Mouse (Mus musculus): Measurements from ENCODE around the gene Klk8. TPM values are rescaled to one million over a fixed set of nuclear protein-coding genes. Genes with fewer than 3 reads are reported as not detected.

Klk8 gene
- polyA plus RNA-seq, 1 experiment, result 3.1 TPM

DNA sequence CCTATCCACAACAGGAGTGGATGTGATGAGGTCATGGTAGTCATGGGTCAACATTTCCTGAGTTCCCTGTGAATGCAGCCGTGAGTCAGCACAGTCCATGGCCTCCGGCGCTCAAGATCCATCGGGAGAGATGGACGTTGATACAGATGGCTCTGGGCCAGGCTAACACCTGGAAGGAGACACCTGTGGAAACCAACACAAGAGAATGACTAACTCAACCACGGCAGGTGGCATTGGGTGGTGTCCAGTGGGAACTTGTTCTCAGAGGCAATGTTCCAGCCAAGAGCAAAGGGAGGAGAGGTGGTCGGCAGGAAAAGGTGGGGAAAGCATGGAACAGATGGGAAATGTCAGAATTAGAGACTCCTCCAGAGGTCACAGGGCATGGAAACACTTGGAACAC lies 24.2 kb downstream of the Klk8 start:
- no peak overlapping the region for H3K27ac ChIP-seq (ENCODE audit: insufficient read depth, low read length)
- no peak for TF ChIP-seq CTCF (IDR thresholded peaks at IDR 0.05; ENCODE audit: extremely low read depth, insufficient read depth, low read length)
- TF ChIP-seq POLR2A (IDR thresholded peaks at IDR 0.05; ENCODE audit: extremely low read depth, insufficient read depth, low read length), result no peak
- H3K4me1 ChIP-seq (ENCODE audit: control insufficient read depth, insufficient read depth, low read length), result no peaks in the 10 kb centered on the region
- no peak overlapping the region for H3K4me3 ChIP-seq (ENCODE audit: insufficient read depth, low read length)

- H3K4me1 ChIP-seq (ENCODE audit: control insufficient read depth, insufficient read depth, low read length), result no peaks in the 10 kb centered on the region
- TF ChIP-seq CTCF (IDR thresholded peaks at IDR 0.05; ENCODE audit: extremely low read depth, insufficient read depth, low read length), result no peak
- no peak within 1 kb of the TSS for H3K4me3 ChIP-seq (ENCODE audit: insufficient read depth, low read length)
- no peak within 1 kb of the TSS for H3K27ac ChIP-seq (ENCODE audit: insufficient read depth, low read length)
These were observed 26.8 kb downstream of the Klk8 start, which contains the start of gene Klk6 for GRCm38 (mm10) chr7:43824199-43824598. Klk6 (plus strand) TSS chr7:43824499.

- TF ChIP-seq CTCF (IDR thresholded peaks at IDR 0.05; ENCODE audit: extremely low read depth, insufficient read depth, low read length) (no peak), POLR2A (IDR thresholded peaks at IDR 0.05; ENCODE audit: extremely low read depth, insufficient read depth, low read length) (no peak)
- no peak overlapping the region for H3K4me3 ChIP-seq (ENCODE audit: insufficient read depth, low read length)
- H3K27ac ChIP-seq (ENCODE audit: insufficient read depth, low read length), result no peak overlapping the region
- H3K4me1 ChIP-seq (ENCODE audit: control insufficient read depth, insufficient read depth, low read length), result no peaks in the 10 kb centered on the region
These were observed 28.7 kb downstream of the Klk8 start for GRCm38 (mm10) chr7:43826056-43826455.

DNA sequence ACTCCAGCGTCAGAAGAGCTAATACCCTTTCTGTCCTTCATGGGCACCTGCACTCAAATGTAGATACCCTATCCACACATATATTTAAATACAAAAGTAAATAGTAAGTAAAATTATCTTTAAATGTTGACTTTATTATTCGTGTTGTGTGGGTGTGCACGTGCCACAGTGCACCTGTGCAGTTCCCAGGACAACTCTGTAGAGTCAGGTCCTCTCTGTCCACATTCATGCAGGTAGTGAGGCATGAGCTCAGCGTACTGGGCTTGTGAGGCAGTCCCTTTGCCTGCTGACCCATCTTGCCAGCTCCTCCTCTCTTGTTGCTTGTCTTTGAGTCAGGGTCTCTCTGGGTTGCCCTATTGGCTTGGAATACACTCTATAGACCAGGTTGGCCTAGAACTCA lies 30.3 kb downstream of the Klk8 start:
- TF ChIP-seq CTCF (IDR thresholded peaks at IDR 0.05; ENCODE audit: extremely low read depth, insufficient read depth, low read length) (no peak), POLR2A (IDR thresholded peaks at IDR 0.05; ENCODE audit: extremely low read depth, insufficient read depth, low read length) (no peak)
- no peaks in the 10 kb centered on the region for H3K4me1 ChIP-seq (ENCODE audit: control insufficient read depth, insufficient read depth, low read length)
- H3K27ac ChIP-seq (ENCODE audit: insufficient read depth, low read length), result no peak overlapping the region
- H3K4me3 ChIP-seq (ENCODE audit: insufficient read depth, low read length), result no peak overlapping the region

DNA sequence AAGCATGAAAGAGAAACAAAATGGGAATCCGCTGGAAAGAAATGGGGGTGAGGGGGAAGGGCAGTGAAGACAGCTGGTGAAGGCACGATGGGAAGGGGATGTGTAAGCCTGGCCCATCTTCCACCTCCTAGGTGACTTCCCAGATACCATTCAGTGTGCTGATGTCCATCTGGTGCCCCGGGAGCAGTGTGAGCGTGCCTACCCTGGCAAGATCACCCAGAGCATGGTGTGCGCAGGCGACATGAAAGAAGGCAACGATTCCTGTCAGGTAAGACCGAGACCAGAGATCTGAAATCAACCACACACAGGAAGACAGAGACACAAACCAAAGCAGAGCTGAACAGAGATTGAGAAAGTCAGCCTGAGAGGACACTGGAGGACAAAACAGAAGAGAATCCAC lies 31.6 kb downstream of the Klk8 start:
- no peak overlapping the region for H3K4me3 ChIP-seq (ENCODE audit: insufficient read depth, low read length)
- TF ChIP-seq POLR2A (IDR thresholded peaks at IDR 0.05; ENCODE audit: extremely low read depth, insufficient read depth, low read length) (no peak), CTCF (IDR thresholded peaks at IDR 0.05; ENCODE audit: extremely low read depth, insufficient read depth, low read length) (no peak)
- no peaks in the 10 kb centered on the region for H3K4me1 ChIP-seq (ENCODE audit: control insufficient read depth, insufficient read depth, low read length)
- no peak overlapping the region for H3K27ac ChIP-seq (ENCODE audit: insufficient read depth, low read length)

DNA sequence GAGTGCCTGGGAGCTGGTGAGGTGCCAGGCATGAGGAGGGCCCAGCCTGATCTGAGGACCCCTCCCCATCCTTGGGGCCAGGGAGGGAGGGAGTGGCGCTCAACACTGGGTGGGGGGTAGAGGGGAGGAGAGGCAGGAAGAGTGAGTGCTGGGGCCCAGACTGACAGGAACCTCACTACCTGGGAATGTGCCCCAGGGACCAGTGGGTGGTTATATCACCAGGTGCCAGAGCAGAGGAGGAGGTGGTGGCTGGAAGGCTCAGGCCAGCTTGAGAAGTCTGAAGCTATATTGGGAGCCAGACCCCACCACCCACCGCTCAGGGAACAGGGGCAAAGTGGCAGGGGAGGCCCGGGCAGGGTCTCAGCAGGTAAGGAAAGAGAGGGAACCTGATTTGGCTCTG lies 44.3 kb downstream of the Klk8 start, which contains the start of gene Klk5:
Gene Klk5 (plus strand): TSS at position 271 of the 400 bp plus-strand sequence.
- TF ChIP-seq POLR2A (IDR thresholded peaks at IDR 0.05; ENCODE audit: extremely low read depth, insufficient read depth, low read length), result no peak
- TF ChIP-seq CTCF (IDR thresholded peaks at IDR 0.05; ENCODE audit: extremely low read depth, insufficient read depth, low read length), result no peak
- Histone ChIP-seq H3K4me1 (ENCODE audit: control insufficient read depth, insufficient read depth, low read length) (no peaks in the 10 kb centered on the region), H3K4me3 (ENCODE audit: insufficient read depth, low read length) (no peak within 1 kb of the TSS), H3K27ac (ENCODE audit: insufficient read depth, low read length) (no peak within 1 kb of the TSS)

- TF ChIP-seq CTCF (IDR thresholded peaks at IDR 0.05; ENCODE audit: extremely low read depth, insufficient read depth, low read length), result no peak
- TF ChIP-seq POLR2A (IDR thresholded peaks at IDR 0.05; ENCODE audit: extremely low read depth, insufficient read depth, low read length), result no peak
- H3K27ac ChIP-seq (ENCODE audit: insufficient read depth, low read length), result no peak overlapping the region
- no peak overlapping the region for H3K4me3 ChIP-seq (ENCODE audit: insufficient read depth, low read length)
These were observed 46.4 kb downstream of the Klk8 start for GRCm38 (mm10) chr7:43843801-43844200.

DNA sequence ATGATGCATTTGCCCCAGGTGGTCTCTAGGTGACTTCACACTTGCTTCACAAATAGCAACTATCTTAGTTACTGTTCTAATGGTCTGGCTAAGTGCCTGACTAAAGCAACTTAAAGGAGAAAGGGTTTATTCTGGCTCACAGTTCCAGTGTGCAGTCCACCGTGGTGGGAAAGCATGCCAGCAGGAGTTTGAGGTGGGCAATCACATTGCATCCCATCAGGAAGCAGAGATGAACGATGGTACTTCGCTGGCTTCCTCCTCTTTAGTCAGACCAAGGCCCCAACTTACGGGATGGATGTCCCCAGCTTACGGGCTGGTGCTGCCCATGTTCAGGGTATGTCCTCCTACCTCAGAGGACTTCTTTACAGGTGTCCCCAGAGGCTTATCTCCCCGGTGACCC lies 54.2 kb downstream of the Klk8 start:
- no peak overlapping the region for H3K4me3 ChIP-seq (ENCODE audit: insufficient read depth, low read length)
- TF ChIP-seq CTCF (IDR thresholded peaks at IDR 0.05; ENCODE audit: extremely low read depth, insufficient read depth, low read length) (no peak), POLR2A (IDR thresholded peaks at IDR 0.05; ENCODE audit: extremely low read depth, insufficient read depth, low read length) (no peak)
- H3K27ac ChIP-seq (ENCODE audit: insufficient read depth, low read length), result no peak overlapping the region

More at GRCm38 (mm10) chr7:43843801-43844200, 46.4 kb downstream of the Klk8 start:
- no peaks in the 10 kb centered on the region for H3K4me1 ChIP-seq (ENCODE audit: control insufficient read depth, insufficient read depth, low read length)

More for the DNA sequence above, 54.2 kb downstream of the Klk8 start:
- no peaks in the 10 kb centered on the region for H3K4me1 ChIP-seq (ENCODE audit: control insufficient read depth, insufficient read depth, low read length)

Other genes with a start within 250 kb of the Klk8 start
- gene Zfp658, start 235.3 kb upstream of the Klk8 start, polyA plus RNA-seq (2012; rRNA removed), result 5.9 and 6.1 TPM in 2 replicates
- 8.7 and 9.2 TPM in 2 replicates for gene Zfp719, start 218.0 kb upstream of the Klk8 start, polyA plus RNA-seq (2012; rRNA removed)
- gene Zfp819, start 190.4 kb upstream of the Klk8 start, polyA plus RNA-seq (2012; rRNA removed), result 0.15 and 0.21 TPM in 2 replicates
- gene Ceacam18, start 162.9 kb upstream of the Klk8 start, polyA plus RNA-seq (2012; rRNA removed), result 0.04 TPM in 1 of 2 replicates, not detected in the other
- 1.1 and 1.6 TPM in 2 replicates for gene Siglece, start 137.4 kb upstream of the Klk8 start, polyA plus RNA-seq (2012; rRNA removed)
- 8.1 and 8.6 TPM in 2 replicates for gene Ctu1, start 125.6 kb upstream of the Klk8 start, polyA plus RNA-seq (2012; rRNA removed)
- gene Klk14, start 107.2 kb upstream of the Klk8 start, polyA plus RNA-seq (2012; rRNA removed), result not detected in 2 replicates
- gene Klk13, start 85.0 kb upstream of the Klk8 start, polyA plus RNA-seq (2012; rRNA removed), result 0.04 TPM in 1 of 2 replicates, not detected in the other
- not detected in 2 replicates for gene Klk12, start 28.7 kb upstream of the Klk8 start, polyA plus RNA-seq (2012; rRNA removed)
- not detected in 2 replicates for gene Klk11, start 23.0 kb upstream of the Klk8 start, polyA plus RNA-seq (2012; rRNA removed)
- 0.27 and 0.32 TPM in 2 replicates for gene Klk10, start 16.5 kb upstream of the Klk8 start, polyA plus RNA-seq (2012; rRNA removed)
- 0.11 TPM in 1 of 2 replicates, not detected in the other for gene Klk9, start 5.7 kb upstream of the Klk8 start, polyA plus RNA-seq (2012; rRNA removed)
- 0.11 TPM in 1 of 2 replicates, not detected in the other for gene Klk7, start 13.7 kb downstream of the Klk8 start, polyA plus RNA-seq (2012; rRNA removed)
- gene Klk6, start 26.9 kb downstream of the Klk8 start, polyA plus RNA-seq (2012; rRNA removed), result 4.9 and 11.6 TPM in 2 replicates
- gene Klk5, start 44.4 kb downstream of the Klk8 start, polyA plus RNA-seq (2012; rRNA removed), result not detected in 2 replicates
- gene Klk4, start 83.6 kb downstream of the Klk8 start, polyA plus RNA-seq (2012; rRNA removed), result not detected in 2 replicates
- gene Klk15, start 136.2 kb downstream of the Klk8 start, polyA plus RNA-seq (2012; rRNA removed), result not detected in 2 replicates
- not detected in 2 replicates for gene Klk1b8, start 153.1 kb downstream of the Klk8 start, polyA plus RNA-seq (2012; rRNA removed)
- not detected in 2 replicates for gene Klk1b1, start 169.2 kb downstream of the Klk8 start, polyA plus RNA-seq (2012; rRNA removed)
- gene Klk1b9, start 178.5 kb downstream of the Klk8 start, polyA plus RNA-seq (2012; rRNA removed), result not detected in 2 replicates
- not detected in 2 replicates for gene Klk1b11, start 198.3 kb downstream of the Klk8 start, polyA plus RNA-seq (2012; rRNA removed)
- gene Klk1b26, start 214.6 kb downstream of the Klk8 start, polyA plus RNA-seq (2012; rRNA removed), result not detected in 2 replicates